Comparison of ENCODE assay signal across 14 mouse cellular contexts in genomic region chr5:73156226-73156926, GRCm38 (mm10).
DNase-seq lines count a peak whose midpoint lies in the region; ATAC-seq and TF ChIP-seq lines count a peak whose summit lies in the region.
"Had no signal": no experiment of that assay in that cellular context is flagged by ENCODE, and none has a peak within 500 bp of the region (broad histone marks: within the 10 kb centered on the region; RNA-seq: fewer than 3 reads in every experiment).

No protein-coding gene starts in this region.

- DNase-seq in kidney, postnatal 4 days = peak; percentile 27 to 51
- no peak for DNase-seq in kidney, adult 2 months
- no peak for DNase-seq in midbrain, embryonic 11.5 days (ENCODE audit: low spot score, missing footprints)
- DNase-seq in layer of hippocampus, postnatal 10 days (ENCODE audit: low spot score in 2 of 2) = no peak
- DNase-seq: cerebellum, postnatal 14 days; midbrain, embryonic 14.5 days; thymus, postnatal 25 days had no signal

- no peak for TF ChIP-seq POLR2A in kidney, adult 2 months (IDR thresholded peaks at IDR 0.05; ENCODE audit: low read depth, low read length)

- no peak overlapping the region for H3K4me3 ChIP-seq in forebrain, embryonic 15.5 days
- H3K4me3 ChIP-seq in forebrain, embryonic 13.5 days = no peak overlapping the region
- H3K4me3 ChIP-seq in kidney, adult 2 months (ENCODE audit: insufficient read depth, low read depth, low read length) = no peak overlapping the region
- H3K4me3 ChIP-seq in intestine, postnatal 0 days (ENCODE audit: low read depth, low read length) = no peak overlapping the region
- H3K4me3 ChIP-seq in midbrain, embryonic 11.5 days (ENCODE audit: low read depth, low read length) = no peak overlapping the region
- H3K4me3 ChIP-seq: heart, embryonic 15.5 days; neural tube, embryonic 12.5 days had no signal

- H3K4me2 ChIP-seq in forebrain, embryonic 15.5 days (replicated peaks) = no peak overlapping the region
- H3K4me2 ChIP-seq in forebrain, embryonic 13.5 days = no peak overlapping the region
- H3K4me2 ChIP-seq in intestine, postnatal 0 days (replicated peaks; ENCODE audit: low read depth) = peak overlapping the region; percentile 35
- H3K4me2 ChIP-seq in midbrain, embryonic 11.5 days = no peak overlapping the region
- H3K4me2 ChIP-seq: heart, embryonic 15.5 days; liver, embryonic 11.5 days; neural tube, embryonic 12.5 days had no signal

- no peaks in the 10 kb centered on the region for H3K27me3 ChIP-seq in forebrain, embryonic 15.5 days
- no peaks in the 10 kb centered on the region for H3K27me3 ChIP-seq in forebrain, embryonic 13.5 days
- no peaks in the 10 kb centered on the region for H3K27me3 ChIP-seq in kidney, adult 2 months (replicated peaks; ENCODE audit: control insufficient read depth, insufficient read depth, low read length)
- no peaks in the 10 kb centered on the region for H3K27me3 ChIP-seq in intestine, postnatal 0 days (replicated peaks; ENCODE audit: control insufficient read depth, insufficient read depth, low read length)
- no peaks in the 10 kb centered on the region for H3K27me3 ChIP-seq in midbrain, embryonic 11.5 days (ENCODE audit: control insufficient read depth, insufficient read depth, low read length)
- H3K27me3 ChIP-seq: heart, embryonic 15.5 days; neural tube, embryonic 12.5 days had no signal

- H3K36me3 ChIP-seq in forebrain, embryonic 15.5 days = no peaks in the 10 kb centered on the region
- no peaks in the 10 kb centered on the region for H3K36me3 ChIP-seq in forebrain, embryonic 13.5 days (ENCODE audit: poor library complexity, severe bottlenecking)
- H3K36me3 ChIP-seq in kidney, adult 2 months (ENCODE audit: control insufficient read depth, insufficient read depth, low read length) = no peaks in the 10 kb centered on the region
- peaks cover 2% of the 10 kb centered on the region; the same call in 1 of the 2 replicates for H3K36me3 ChIP-seq in intestine, postnatal 0 days (ENCODE audit: control insufficient read depth, insufficient read depth)
- H3K36me3 ChIP-seq in midbrain, embryonic 11.5 days (ENCODE audit: control insufficient read depth, insufficient read depth, low read length) = no peaks in the 10 kb centered on the region
- H3K36me3 ChIP-seq: heart, embryonic 15.5 days; neural tube, embryonic 12.5 days had no signal

- whole genome bisulfite sequencing in forebrain, embryonic 15.5 days = 79% methylated on average over 15 of the region's 15 CpGs
- WGBS in forebrain, embryonic 13.5 days = 81% methylated on average over 15 of the region's 15 CpGs
- 65% methylated on average over 15 of the region's 15 CpGs for WGBS in kidney, adult 2 months
- WGBS in intestine, postnatal 0 days = 37% methylated on average over 15 of the region's 15 CpGs
- 90% methylated on average over 15 of the region's 15 CpGs for WGBS in midbrain, embryonic 11.5 days

- no peaks in the 10 kb centered on the region for H3K9me3 ChIP-seq in forebrain, embryonic 15.5 days
- no peaks in the 10 kb centered on the region for H3K9me3 ChIP-seq in forebrain, embryonic 13.5 days (replicated peaks)
- no peaks in the 10 kb centered on the region for H3K9me3 ChIP-seq in intestine, postnatal 0 days (ENCODE audit: control insufficient read depth)
- H3K9me3 ChIP-seq in midbrain, embryonic 11.5 days (ENCODE audit: control insufficient read depth, low read length) = no peaks in the 10 kb centered on the region
- H3K9me3 ChIP-seq: heart, embryonic 15.5 days; neural tube, embryonic 12.5 days had no signal

- H3K27ac ChIP-seq in forebrain, embryonic 15.5 days (replicated peaks) = 0 out of 2 replicates have a peak overlapping the region, but pooled peaks have one; percentile 17
- no peak overlapping the region for H3K27ac ChIP-seq in forebrain, embryonic 13.5 days
- H3K27ac ChIP-seq in kidney, adult 2 months (ENCODE audit: insufficient read depth, low read depth, low read length) = no peak overlapping the region
- no peak overlapping the region for H3K27ac ChIP-seq in intestine, postnatal 0 days (ENCODE audit: low read depth, low read length)
- H3K27ac ChIP-seq in midbrain, embryonic 11.5 days (ENCODE audit: low read depth, low read length) = no peak overlapping the region
- H3K27ac ChIP-seq: heart, embryonic 15.5 days; neural tube, embryonic 12.5 days had no signal

- TF ChIP-seq CTCF in kidney, adult 2 months (conservative IDR thresholded peaks at IDR 0.05; ENCODE audit: insufficient read depth, insufficient read length, low read depth, low read length) = no peak
- TF ChIP-seq CTCF in intestine, postnatal 0 days (IDR thresholded peaks at IDR 0.05; ENCODE audit: low read depth) = no peak

- peaks cover 18% of the 10 kb centered on the region for H3K4me1 ChIP-seq in forebrain, embryonic 15.5 days
- H3K4me1 ChIP-seq in forebrain, embryonic 13.5 days = peaks cover 27% of the 10 kb centered on the region
- no peaks in the 10 kb centered on the region for H3K4me1 ChIP-seq in kidney, adult 2 months (ENCODE audit: control insufficient read depth, insufficient read depth, low read length)
- peaks cover 15% of the 10 kb centered on the region for H3K4me1 ChIP-seq in intestine, postnatal 0 days (replicated peaks; ENCODE audit: control insufficient read depth, insufficient read depth, low read length)
- H3K4me1 ChIP-seq in midbrain, embryonic 11.5 days (ENCODE audit: control insufficient read depth, insufficient read depth, low read length) = no peaks in the 10 kb centered on the region
- H3K4me1 ChIP-seq: neural tube, embryonic 12.5 days had no signal

- no peak overlapping the region for H3K9ac ChIP-seq in forebrain, embryonic 15.5 days (replicated peaks)
- H3K9ac ChIP-seq in forebrain, embryonic 13.5 days = no peak overlapping the region
- no peak overlapping the region for H3K9ac ChIP-seq in intestine, postnatal 0 days (ENCODE audit: low read depth, low read length)
- no peak overlapping the region for H3K9ac ChIP-seq in midbrain, embryonic 11.5 days (ENCODE audit: low read length)
- H3K9ac ChIP-seq: heart, embryonic 15.5 days; neural tube, embryonic 12.5 days had no signal

- ATAC-seq in forebrain, embryonic 15.5 days (replicated peaks) = no peak
- ATAC-seq in forebrain, embryonic 13.5 days = no peak
- peak; percentile 86 for ATAC-seq in intestine, postnatal 0 days
- peak; percentile 70 for ATAC-seq in megakaryocyte progenitor cell, adult 5-6 weeks (replicated peaks; ENCODE audit: poor library complexity)
- no peak for ATAC-seq in midbrain, embryonic 11.5 days (ENCODE audit: low FRiP score)

Comparison
In these comparisons a context has a peak if more than half of its experiments do, and no peak if none do; other contexts are left out.
1. DNase-seq: peak in kidney, postnatal 4 days (2 of 2); none in kidney, adult 2 months (single experiment), midbrain, embryonic 11.5 days (single experiment) and layer of hippocampus, postnatal 10 days (0 of 2).
2. ATAC-seq: peak in intestine, postnatal 0 days (single experiment) and megakaryocyte progenitor cell, adult 5-6 weeks (single experiment); none in forebrain, embryonic 15.5 days (single experiment), forebrain, embryonic 13.5 days (single experiment) and midbrain, embryonic 11.5 days (single experiment).